Mouse (Mus musculus): ENCODE measurements around the gene 5730596B20Rik. TPM values are rescaled to one million over a fixed set of nuclear protein-coding genes. Genes with fewer than 3 reads are reported as not detected.

Gene 5730596B20Rik
- polyA plus RNA-seq, 1 experiment from 2014 or later = 1.5 TPM

- Histone ChIP-seq H3K9ac (replicated peaks; ENCODE audit: low read depth) (no peak overlapping the region), H3K4me3 (ENCODE audit: low read depth, low read length) (peak overlapping the region; percentile 31; the same call in 1 of the 2 replicates), H3K4me1 (ENCODE audit: insufficient read depth, low read depth, low read length) (peaks cover 10% of the 10 kb centered on the region; the same call in 1 of the 2 replicates), H3K4me2 (replicated peaks; ENCODE audit: low read depth, low read length) (peak overlapping the region; percentile 57), H3K9me3 (ENCODE audit: low read length) (no peaks in the 10 kb centered on the region), H3K36me3 (ENCODE audit: insufficient read depth, low read length) (no peaks in the 10 kb centered on the region), H3K27me3 (replicated peaks; ENCODE audit: insufficient read depth, low read length) (peaks cover 5% of the 10 kb centered on the region; the same call in 1 of the 2 replicates), H3K27ac (ENCODE audit: low read length) (peak overlapping the region; percentile 90)
- WGBS = 23% methylated on average over 6 of the region's 7 CpGs
- peak; percentile 18 for DNase-seq (ENCODE audit: low spot score)
- no peak for ATAC-seq
- TF ChIP-seq CTCF (IDR thresholded peaks at IDR 0.05) (no peak), EP300 (IDR thresholded peaks at IDR 0.05) (no peak)
Observed at GRCm38 (mm10) chr6:52171938-52172337, 5.4 kb upstream of the 5730596B20Rik start.

- WGBS = 4% methylated on average over 34 of the region's 35 CpGs
- no peaks in the 10 kb centered on the region for H3K9me3 ChIP-seq (ENCODE audit: low read length)
- DNase-seq (ENCODE audit: low spot score) (peak; percentile 94), ATAC-seq (peak; percentile 74)
- no peak for TF ChIP-seq CTCF (IDR thresholded peaks at IDR 0.05)
- TF ChIP-seq EP300 (IDR thresholded peaks at IDR 0.05) = no peak
- H3K27me3 ChIP-seq (replicated peaks; ENCODE audit: insufficient read depth, low read length) = peaks cover 5% of the 10 kb centered on the region; the same call in 1 of the 2 replicates
- H3K4me1 ChIP-seq (ENCODE audit: insufficient read depth, low read depth, low read length) = peaks cover 10% of the 10 kb centered on the region; the same call in 1 of the 2 replicates
- H3K4me3 ChIP-seq (ENCODE audit: low read depth, low read length) = peak overlapping the region; percentile 31
- peak overlapping the region; percentile 90 for H3K27ac ChIP-seq (ENCODE audit: low read length)
- H3K4me2 ChIP-seq (replicated peaks; ENCODE audit: low read depth, low read length) = peak overlapping the region; percentile 57
- no peaks in the 10 kb centered on the region for H3K36me3 ChIP-seq (ENCODE audit: insufficient read depth, low read length)
- H3K9ac ChIP-seq (replicated peaks; ENCODE audit: low read depth) = 0 out of 2 replicates have a peak overlapping the region, but pooled peaks have one; percentile 6
Observed at GRCm38 (mm10) chr6:52172501-52172900, 4.8 kb upstream of the 5730596B20Rik start.

DNA sequence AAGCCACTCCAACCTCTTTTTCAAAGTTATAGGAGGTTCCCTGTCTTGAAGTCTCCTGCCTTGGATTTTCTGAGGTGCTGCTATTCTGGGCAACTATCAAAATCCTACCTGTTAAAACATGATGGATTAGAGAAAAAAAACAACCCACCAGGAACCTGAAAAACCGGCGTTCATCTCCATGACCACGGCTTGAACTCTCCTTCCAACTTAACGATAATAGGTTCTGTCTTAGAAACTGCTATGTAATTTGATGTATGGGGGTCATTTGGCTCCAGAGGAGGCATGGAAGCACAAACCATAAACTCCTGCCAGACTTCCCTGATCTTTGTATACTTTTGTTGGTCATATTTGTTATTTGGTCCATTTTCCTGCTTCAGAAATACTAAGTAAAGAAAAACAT is 3.6 kb upstream of the 5730596B20Rik start:
- no peak for TF ChIP-seq CTCF (IDR thresholded peaks at IDR 0.05)
- TF ChIP-seq EP300 (IDR thresholded peaks at IDR 0.05) = no peak
- no peak for ATAC-seq
- WGBS = 5% methylated on average over 4 of the region's 4 CpGs
- Histone ChIP-seq H3K36me3 (ENCODE audit: insufficient read depth, low read length) (no peaks in the 10 kb centered on the region), H3K9me3 (ENCODE audit: low read length) (no peaks in the 10 kb centered on the region), H3K4me2 (replicated peaks; ENCODE audit: low read depth, low read length) (peak overlapping the region; percentile 57), H3K9ac (replicated peaks; ENCODE audit: low read depth) (no peak overlapping the region), H3K27me3 (replicated peaks; ENCODE audit: insufficient read depth, low read length) (peaks cover 5% of the 10 kb centered on the region; the same call in 1 of the 2 replicates), H3K27ac (ENCODE audit: low read length) (peak overlapping the region; percentile 80; the same call in 1 of the 2 replicates), H3K4me1 (ENCODE audit: insufficient read depth, low read depth, low read length) (peaks cover 7% of the 10 kb centered on the region; the same call in 1 of the 2 replicates), H3K4me3 (ENCODE audit: low read depth, low read length) (peak overlapping the region; percentile 31; the same call in 1 of the 2 replicates)
- peak; percentile 19 for DNase-seq (ENCODE audit: low spot score)

- H3K9ac ChIP-seq (replicated peaks; ENCODE audit: low read depth) = peak overlapping the region; percentile 65
- H3K27ac ChIP-seq (ENCODE audit: low read length) = peak overlapping the region; percentile 89
- H3K27me3 ChIP-seq (replicated peaks; ENCODE audit: insufficient read depth, low read length) = peaks cover 4% of the 10 kb centered on the region; the same call in 1 of the 2 replicates
- H3K9me3 ChIP-seq (ENCODE audit: low read length) = no peaks in the 10 kb centered on the region
- H3K4me2 ChIP-seq (replicated peaks; ENCODE audit: low read depth, low read length) = peak overlapping the region; percentile 62
- no peak for TF ChIP-seq EP300 (IDR thresholded peaks at IDR 0.05)
- TF ChIP-seq CTCF (IDR thresholded peaks at IDR 0.05) = no peak
- ATAC-seq = peak; percentile 28
- no peaks in the 10 kb centered on the region for H3K36me3 ChIP-seq (ENCODE audit: insufficient read depth, low read length)
- peak; percentile 82 for DNase-seq (ENCODE audit: low spot score)
- peaks cover 1% of the 10 kb centered on the region; the same call in 1 of the 2 replicates for H3K4me1 ChIP-seq (ENCODE audit: insufficient read depth, low read depth, low read length)
- 1% methylated on average over 35 of the region's 41 CpGs for WGBS
- peak overlapping the region; percentile 56 for H3K4me3 ChIP-seq (ENCODE audit: low read depth, low read length)
Observed at GRCm38 (mm10) chr6:52174968-52175751, 2.1 kb upstream of the 5730596B20Rik start.

DNA sequence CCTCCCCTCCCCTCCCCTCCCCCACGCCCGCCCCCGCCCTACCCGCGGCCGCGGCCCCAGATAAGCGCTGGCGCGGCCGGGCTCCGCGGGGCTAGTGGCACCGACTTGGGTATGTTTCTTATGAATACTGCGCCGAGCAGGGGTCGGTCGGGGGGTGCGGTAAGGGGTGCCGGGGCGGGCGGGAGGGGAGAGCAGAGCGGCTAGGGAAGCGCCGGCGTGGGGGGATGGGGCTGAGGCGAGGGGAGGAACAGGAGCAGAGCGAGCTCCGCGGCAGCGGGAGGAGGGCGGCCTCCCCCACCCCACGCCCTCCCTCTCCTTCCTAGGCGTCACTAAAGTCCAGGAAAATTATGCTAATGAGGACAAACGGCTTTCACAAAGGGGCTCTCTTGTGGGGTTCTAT is 1.4 kb upstream of the 5730596B20Rik start:
- peak overlapping the region; percentile 65 for H3K9ac ChIP-seq (replicated peaks; ENCODE audit: low read depth)
- H3K27ac ChIP-seq (ENCODE audit: low read length) = peak overlapping the region; percentile 89
- H3K4me3 ChIP-seq (ENCODE audit: low read depth, low read length) = peak overlapping the region; percentile 56
- 2% methylated on average over 20 of the region's 35 CpGs for WGBS
- H3K27me3 ChIP-seq (replicated peaks; ENCODE audit: insufficient read depth, low read length) = peaks cover 3% of the 10 kb centered on the region; the same call in 1 of the 2 replicates
- no peak for TF ChIP-seq EP300 (IDR thresholded peaks at IDR 0.05)
- TF ChIP-seq CTCF (IDR thresholded peaks at IDR 0.05) = no peak
- peak overlapping the region; percentile 62 for H3K4me2 ChIP-seq (replicated peaks; ENCODE audit: low read depth, low read length)
- no peaks in the 10 kb centered on the region for H3K36me3 ChIP-seq (ENCODE audit: insufficient read depth, low read length)
- peak; percentile 86 for DNase-seq (ENCODE audit: low spot score)
- H3K9me3 ChIP-seq (ENCODE audit: low read length) = no peaks in the 10 kb centered on the region
- no peaks in the 10 kb centered on the region for H3K4me1 ChIP-seq (ENCODE audit: insufficient read depth, low read depth, low read length)
- ATAC-seq = peak; percentile 64

DNA sequence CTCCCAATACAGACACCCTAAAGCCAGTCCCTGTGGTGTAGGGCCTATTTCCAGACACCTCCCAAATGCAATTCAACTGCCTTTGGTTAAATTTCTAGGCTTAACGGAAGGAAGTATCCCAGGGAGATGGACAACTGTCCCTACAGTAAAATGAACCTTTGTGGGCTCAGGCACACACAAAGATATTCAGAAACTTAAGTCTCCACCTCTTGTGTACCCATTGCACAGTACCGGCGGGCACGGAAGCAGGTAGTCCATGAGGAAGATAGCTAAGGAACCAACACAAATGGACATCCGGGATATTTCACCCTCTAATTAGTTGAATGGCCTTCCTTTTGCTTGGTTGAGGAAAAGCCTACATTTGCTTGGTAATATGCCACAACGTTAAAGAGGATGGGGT is 907 bp upstream of the 5730596B20Rik start:
- peak overlapping the region; percentile 89 for H3K27ac ChIP-seq (ENCODE audit: low read length)

More for the DNA sequence above, 907 bp upstream of the 5730596B20Rik start:
- Histone ChIP-seq H3K36me3 (ENCODE audit: insufficient read depth, low read length) (no peaks in the 10 kb centered on the region), H3K9me3 (ENCODE audit: low read length) (no peaks in the 10 kb centered on the region), H3K4me3 (ENCODE audit: low read depth, low read length) (peak overlapping the region; percentile 56), H3K4me1 (ENCODE audit: insufficient read depth, low read depth, low read length) (no peaks in the 10 kb centered on the region), H3K9ac (replicated peaks; ENCODE audit: low read depth) (peak overlapping the region; percentile 65), H3K27me3 (replicated peaks; ENCODE audit: insufficient read depth, low read length) (peaks cover 3% of the 10 kb centered on the region; the same call in 1 of the 2 replicates), H3K4me2 (replicated peaks; ENCODE audit: low read depth, low read length) (peak overlapping the region; percentile 62)
- DNase-seq (ENCODE audit: low spot score) (no peak), ATAC-seq (no peak)
- 4% methylated on average over 6 of the region's 6 CpGs for WGBS
- no peak for TF ChIP-seq EP300 (IDR thresholded peaks at IDR 0.05)
- TF ChIP-seq CTCF (IDR thresholded peaks at IDR 0.05) = no peak
